Mouse (Mus musculus): ENCODE measurements around the gene Tcf7l2. TPM values are rescaled to one million over a fixed set of nuclear protein-coding genes. Genes with fewer than 3 reads are reported as not detected.

The Tcf7l2 gene
- total RNA-seq, 2 experiments from 2014 or later = 22.7 to 28.3 TPM

GRCm38 (mm10) chr19:55729376-55729775, 12.2 kb upstream of the Tcf7l2 start:
- no peak for DNase-seq

GRCm38 (mm10) chr19:55732499-55732898, 9.1 kb upstream of the Tcf7l2 start:
- DNase-seq = no peak

- DNase-seq = no peak
Observed at GRCm38 (mm10) chr19:55732994-55733393, 8.6 kb upstream of the Tcf7l2 start.

- DNase-seq = no peak
Observed at GRCm38 (mm10) chr19:55736016-55736415, 5.6 kb upstream of the Tcf7l2 start.

GRCm38 (mm10) chr19:55739713-55740112, 1.9 kb upstream of the Tcf7l2 start:
- DNase-seq = no peak

GRCm38 (mm10) chr19:55740753-55741438, 724 bp upstream of the Tcf7l2 start:
- DNase-seq = no peak

- DNase-seq = peak; percentile 57 to 73
Observed at GRCm38 (mm10) chr19:55742386-55743000, 873 bp downstream of the Tcf7l2 start.

- peak; percentile 47 to 67 for DNase-seq
Observed at GRCm38 (mm10) chr19:55743001-55743556, 1.5 kb downstream of the Tcf7l2 start.

GRCm38 (mm10) chr19:55743557-55744441, 2.2 kb downstream of the Tcf7l2 start:
- DNase-seq = peak; percentile 71 to 82

- DNase-seq = peak in 1 of 2 experiments; percentile 40
Observed at GRCm38 (mm10) chr19:55744576-55745191, 3.1 kb downstream of the Tcf7l2 start.

GRCm38 (mm10) chr19:55745192-55745578, 3.6 kb downstream of the Tcf7l2 start:
- DNase-seq = no peak

- DNase-seq = no peak
Observed at GRCm38 (mm10) chr19:55746241-55746640, 4.6 kb downstream of the Tcf7l2 start.

- no peak for DNase-seq
Observed at GRCm38 (mm10) chr19:55747237-55747925, 5.8 kb downstream of the Tcf7l2 start.

- DNase-seq = no peak
Observed at GRCm38 (mm10) chr19:55747926-55748291, 6.3 kb downstream of the Tcf7l2 start.

- DNase-seq = no peak
Observed at GRCm38 (mm10) chr19:55748801-55749200, 7.2 kb downstream of the Tcf7l2 start.

- no peak for DNase-seq
Observed at GRCm38 (mm10) chr19:55749532-55749931, 7.9 kb downstream of the Tcf7l2 start.

- DNase-seq = no peak
Observed at GRCm38 (mm10) chr19:55750048-55750447, 8.4 kb downstream of the Tcf7l2 start.

- no peak for DNase-seq
Observed at GRCm38 (mm10) chr19:55750465-55750864, 8.8 kb downstream of the Tcf7l2 start.

GRCm38 (mm10) chr19:55752861-55753260, 11.2 kb downstream of the Tcf7l2 start:
- DNase-seq = no peak

- DNase-seq = no peak
Observed at GRCm38 (mm10) chr19:55754303-55754702, 12.7 kb downstream of the Tcf7l2 start.

GRCm38 (mm10) chr19:55755462-55755861, 13.8 kb downstream of the Tcf7l2 start:
- DNase-seq = no peak

GRCm38 (mm10) chr19:55756707-55757106, 15.1 kb downstream of the Tcf7l2 start:
- DNase-seq = no peak

Data from adrenal gland, postnatal 36 days (tissue).